Mouse (Mus musculus) kidney, adult 9 months (tissue): ENCODE results near the gene Obscn.

Experiments used
- DNase-seq: peaks from one replicate; pipeline ENCODE4 v3.0.0; 2022

Obscn gene

DNA sequence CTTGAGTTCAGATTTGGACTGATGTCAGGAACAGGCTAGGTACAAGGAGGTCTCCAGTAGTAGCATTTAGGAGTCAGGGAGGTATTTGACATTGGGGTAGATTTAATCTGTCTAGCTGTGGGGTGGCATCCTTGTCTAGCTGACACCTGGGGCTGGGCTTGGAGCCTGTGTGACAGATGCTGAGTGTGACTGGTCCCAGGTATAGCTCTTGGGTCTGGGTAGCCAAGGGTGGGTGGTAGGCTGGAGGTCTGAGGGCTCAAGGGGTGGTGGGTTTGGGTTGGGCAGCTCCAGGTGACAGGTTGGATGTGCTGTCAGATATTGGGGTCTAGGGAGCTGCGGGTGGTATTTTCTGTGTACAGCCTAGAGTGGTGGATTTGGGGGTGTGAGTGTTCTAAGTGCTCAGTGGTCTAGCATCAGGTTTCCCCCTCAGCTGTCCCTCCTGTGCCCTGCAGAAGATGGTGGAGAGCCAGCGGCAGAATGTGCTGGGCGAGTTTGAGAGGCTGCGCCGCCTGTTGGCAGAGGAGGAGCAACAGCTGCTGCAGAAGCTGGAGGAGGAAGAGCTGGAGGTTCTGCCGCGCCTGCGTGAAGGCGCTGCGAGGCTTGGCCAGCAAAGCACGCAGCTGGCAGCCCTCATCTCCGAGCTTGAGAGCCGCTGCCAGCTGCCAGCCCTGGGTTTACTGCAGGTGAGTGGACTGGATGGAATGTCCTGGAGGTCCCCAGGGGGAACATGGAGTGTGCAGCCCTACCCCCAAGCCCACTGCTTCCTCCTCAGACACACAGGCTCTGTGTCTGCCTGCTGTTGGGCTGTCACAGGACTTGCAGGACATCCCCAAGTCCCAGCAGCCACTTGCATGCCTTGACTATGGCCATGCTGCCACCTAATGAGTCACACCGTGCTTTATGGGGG is 154.4 kb downstream of the Obscn start:
- peak; percentile 47 for DNase-seq

DNA sequence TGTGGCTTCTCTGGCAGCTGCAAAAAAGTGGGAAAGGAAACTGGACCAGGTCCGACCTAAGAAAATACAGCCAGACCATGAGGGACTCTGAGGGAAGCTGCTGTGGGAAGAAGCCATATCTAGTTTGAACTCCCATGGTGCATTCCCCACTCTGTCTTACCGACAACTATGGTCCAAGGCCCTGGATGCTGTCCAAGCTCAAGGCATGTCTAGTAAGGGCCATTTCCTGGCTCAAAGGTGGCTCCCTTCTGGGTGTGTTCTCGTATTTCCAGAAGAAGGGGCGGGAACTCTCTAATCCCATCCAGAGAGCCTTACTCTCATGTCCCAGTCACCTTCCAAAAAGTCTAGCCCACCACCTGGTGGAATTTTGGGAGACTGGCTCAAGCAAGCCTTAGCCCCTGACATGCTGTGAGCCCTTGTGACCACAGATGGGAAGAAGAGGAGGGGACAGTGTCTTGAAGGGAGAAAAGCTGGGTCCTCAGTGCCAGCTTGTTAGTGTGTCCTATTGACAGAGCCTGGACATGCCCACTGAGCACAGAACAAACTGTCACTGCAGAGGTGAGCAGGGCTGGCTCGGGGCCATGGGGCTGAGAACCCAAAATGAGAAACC is 155.7 kb downstream of the Obscn start:
- DNase-seq = peak; percentile 83

DNA sequence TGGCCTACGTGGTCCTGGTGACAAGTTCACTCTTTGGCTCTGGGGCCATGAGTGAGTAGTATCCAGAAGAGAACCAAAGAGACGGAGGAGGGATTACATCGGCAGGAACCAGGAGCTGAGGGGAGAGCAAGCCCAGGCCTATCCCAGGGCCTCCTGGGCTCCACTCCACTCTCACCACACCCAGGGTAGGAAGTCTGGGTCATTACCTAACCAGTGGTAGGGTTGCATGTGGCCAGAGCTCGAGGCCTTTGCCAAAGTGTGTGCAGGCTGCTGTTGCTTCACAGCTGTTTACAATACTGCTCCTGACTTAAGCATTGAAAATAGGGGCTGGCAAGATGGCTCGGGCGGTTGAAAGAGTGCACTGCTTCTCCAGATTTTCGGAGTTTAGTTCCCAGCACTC is 156.5 kb downstream of the Obscn start:
- peak; percentile 44 for DNase-seq

DNA sequence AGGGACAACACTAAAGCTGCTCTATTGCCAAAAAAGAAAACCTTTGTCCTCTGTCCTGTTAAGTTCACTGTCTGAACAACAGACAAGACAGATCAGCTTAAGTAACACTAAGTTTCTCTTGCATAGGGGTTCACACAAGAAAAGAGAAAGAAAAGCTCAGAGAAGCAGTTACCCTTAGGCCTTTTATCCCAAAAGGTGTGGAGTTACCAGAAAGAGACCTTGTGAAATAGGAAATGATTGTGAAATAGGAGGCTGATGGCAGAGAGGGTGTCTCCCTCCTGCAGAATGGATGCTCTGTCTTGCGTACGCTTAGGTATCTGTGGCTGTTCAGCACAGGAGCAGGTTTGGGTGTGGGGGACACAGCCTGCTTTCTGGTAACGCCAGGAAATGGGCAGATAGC is 157.0 kb downstream of the Obscn start:
- DNase-seq = peak; percentile 49

DNA sequence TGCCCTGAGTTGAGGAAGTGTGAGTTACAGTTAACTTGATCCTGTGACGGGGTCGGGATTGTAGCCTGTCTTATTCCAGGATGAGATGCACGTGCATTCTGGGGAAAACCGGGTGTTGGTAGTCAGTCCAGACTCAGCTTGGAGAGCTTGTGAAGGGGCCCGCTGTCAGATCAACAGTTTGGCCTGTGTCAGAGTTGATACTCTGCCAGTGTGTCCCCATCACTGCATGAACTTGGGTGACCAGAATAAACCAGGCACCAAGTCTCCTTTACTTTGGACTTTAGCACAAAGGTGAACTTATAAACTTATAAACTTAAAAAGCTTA is 157.5 kb downstream of the Obscn start:
- DNase-seq = peak; percentile 67

DNA sequence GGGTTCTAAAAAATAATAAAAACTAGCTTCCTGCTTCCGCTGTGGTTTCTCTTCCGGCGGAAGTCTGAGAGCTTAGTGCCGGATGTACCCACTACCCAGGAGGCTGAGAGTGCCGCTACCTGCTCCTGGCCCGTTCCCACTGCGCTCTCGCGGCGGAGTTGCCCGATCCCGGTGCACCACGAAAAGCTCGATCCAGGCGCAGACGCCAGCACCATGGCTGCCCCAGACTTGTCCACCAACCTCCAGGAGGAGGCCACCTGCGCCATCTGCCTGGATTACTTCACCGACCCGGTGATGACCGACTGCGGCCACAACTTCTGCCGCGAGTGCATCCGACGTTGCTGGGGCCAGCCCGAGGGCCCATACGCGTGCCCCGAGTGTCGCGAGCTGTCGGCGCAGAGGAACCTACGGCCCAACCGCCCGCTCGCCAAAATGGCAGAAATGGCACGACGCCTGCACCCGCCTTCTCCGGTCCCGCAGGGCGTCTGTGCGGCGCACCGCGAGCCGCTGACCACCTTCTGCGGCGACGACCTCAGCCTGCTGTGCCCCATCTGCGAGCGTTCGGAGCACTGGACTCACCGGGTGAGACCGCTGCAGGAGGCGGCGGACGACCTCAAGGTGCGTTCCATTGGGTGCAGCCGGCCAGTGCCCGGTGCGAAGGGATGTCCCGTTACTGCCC is 158.0 kb downstream of the Obscn start, which contains the start of gene Trim11:
Gene Trim11, plus strand, starts transcription at position 67 of the 679 bp plus-strand sequence.
- DNase-seq = peak; percentile 72

DNA sequence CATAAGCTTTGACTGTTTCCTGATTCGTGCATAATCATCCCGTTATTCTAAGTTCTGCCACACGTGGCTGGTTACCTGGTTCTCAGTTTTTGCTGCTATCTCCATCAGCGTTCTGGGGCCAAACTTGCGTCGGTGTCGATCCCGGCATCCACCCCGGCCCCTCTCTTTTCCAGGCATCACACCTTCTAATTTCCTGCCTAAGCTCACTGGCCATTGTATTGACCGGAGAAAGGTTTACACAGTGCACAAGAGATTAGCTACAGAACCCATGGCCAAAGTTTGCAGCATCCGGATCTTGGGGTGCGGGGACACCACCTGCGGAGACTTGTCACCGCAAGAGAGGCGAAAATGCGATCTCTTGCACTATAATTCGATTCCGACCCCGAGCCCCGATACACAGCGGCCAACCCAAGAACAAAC is 158.6 kb downstream of the Obscn start:
- DNase-seq = no peak

DNA sequence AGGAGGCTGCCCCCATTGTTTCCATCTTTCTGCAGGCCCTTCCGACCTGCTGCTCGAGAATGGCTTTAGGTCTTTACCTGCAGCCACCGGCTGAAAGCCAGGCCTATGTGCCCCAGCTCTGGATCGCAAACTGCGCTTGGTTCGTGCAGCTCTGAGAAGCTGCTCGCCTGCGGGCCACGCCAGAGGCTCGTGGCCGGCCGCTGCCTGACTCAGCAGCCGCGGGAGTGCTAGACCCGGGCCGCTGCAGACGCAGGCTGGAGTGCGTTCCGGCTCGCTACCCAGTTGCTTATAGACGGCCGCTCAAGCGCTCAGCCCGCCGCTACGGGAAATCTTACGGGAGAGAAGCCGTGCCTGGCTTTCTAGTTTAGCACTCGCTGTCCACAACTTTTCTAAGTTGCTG is 159.1 kb downstream of the Obscn start:
- DNase-seq = no peak

DNA sequence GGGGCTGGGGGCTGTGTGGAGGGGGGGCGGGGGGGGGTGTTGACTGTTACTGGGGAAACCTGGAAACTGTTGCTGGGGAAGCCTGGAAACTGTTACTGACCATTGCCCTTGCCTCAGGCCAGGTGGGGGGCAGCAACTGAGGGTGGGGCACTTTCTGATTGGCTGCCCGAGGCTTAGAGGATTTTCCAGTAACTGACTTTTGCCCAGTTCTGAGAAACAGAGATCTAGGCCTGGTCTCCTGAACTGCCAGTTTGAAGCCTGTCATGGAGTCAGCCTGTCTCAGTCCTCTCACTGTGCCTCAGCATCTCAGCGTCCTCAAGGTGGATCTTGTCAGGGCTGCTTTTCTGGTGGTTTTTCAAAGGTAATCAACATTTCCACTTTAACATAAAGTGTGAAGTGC is 161.8 kb downstream of the Obscn start:
- DNase-seq = peak; percentile 61

DNA sequence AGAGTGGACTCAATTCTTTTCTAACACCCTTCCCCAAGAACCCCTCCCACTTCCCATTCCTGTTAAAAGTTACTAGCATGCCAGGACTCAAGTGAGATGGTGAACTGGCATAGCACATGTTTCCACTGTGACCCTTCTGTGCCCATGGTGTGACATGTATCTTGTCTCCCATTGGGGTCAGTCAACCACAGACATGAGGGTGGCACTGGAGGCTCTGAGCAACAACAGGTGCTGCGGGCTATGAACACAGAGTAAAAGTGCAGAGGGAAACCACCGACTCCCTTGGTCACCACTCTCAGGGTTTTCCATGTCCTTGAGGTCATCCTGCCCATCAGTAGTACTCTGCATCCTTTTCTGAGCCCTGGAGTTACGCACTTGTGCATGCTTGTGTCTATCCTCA is 164.4 kb downstream of the Obscn start:
- DNase-seq = no peak

DNA sequence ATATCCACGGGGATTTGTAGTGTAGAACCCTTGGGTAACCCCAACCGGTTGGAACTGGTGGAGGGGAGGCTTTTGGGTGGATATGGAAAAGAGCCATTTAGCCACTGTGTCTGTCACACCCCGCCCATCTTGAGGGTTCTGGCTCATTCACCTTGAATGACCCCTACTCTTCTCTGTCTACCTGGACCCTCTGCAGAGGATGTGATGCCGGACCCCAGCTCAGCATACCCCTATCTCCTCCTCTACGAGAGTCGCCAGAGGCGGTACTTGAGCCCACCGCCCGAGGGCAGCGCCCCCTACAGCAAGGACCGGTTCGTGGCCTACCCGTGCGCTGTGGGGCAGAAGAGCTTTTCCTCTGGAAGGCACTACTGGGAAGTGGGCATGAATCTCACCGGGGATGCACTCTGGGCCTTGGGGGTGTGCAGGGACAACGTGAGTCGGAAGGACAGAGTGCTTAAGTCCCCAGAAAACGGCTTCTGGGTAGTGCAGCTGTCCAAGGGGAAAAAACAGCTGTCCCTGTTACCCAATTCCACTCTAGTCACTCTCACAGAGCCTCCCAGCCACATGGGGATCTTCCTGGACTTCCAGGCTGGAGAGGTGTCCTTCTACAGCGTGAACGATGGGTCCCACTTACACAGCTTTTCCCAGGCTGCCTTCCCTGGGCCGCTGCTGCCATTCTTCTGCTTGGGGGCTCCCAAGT is 165.2 kb downstream of the Obscn start:
- no peak for DNase-seq

DNA sequence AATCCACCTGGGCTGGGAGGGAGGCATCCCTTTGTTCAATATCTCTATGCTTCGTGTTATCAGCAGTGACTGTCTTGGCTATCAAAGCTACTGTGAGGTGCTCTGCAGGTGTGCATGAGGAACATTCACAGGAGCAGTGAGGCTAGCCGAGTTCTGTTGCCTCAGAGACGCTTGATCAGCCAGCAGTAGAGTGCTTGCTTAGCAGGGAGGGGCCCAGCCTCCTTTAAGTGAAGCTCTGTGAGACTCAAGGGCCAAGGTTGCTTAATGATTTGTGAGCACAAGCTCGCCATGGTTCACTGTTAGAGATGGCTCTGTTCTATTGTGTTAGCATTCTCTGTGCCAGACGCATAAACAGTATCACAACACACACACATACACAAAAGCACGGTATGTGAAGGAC is 166.5 kb downstream of the Obscn start:
- peak; percentile 82 for DNase-seq

DNA sequence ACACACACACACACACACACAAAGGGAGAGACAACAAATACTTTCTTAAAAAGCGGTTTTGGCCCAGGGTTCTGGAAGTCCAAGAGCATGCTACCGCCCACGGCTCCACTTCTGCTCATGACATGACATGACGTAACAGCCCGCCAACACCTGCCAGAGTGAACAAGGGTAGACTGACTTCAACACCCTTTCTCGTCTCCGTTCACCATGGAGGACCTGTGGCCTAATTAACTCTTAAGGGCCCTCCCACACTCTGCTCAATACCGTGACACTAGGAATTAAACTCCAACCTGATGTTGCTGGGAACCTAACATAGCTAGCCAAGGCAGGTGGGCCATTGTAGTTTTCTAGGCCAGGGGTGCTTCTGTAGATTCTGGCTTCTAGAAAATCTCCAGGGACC is 167.2 kb downstream of the Obscn start:
- peak; percentile 62 for DNase-seq

DNA sequence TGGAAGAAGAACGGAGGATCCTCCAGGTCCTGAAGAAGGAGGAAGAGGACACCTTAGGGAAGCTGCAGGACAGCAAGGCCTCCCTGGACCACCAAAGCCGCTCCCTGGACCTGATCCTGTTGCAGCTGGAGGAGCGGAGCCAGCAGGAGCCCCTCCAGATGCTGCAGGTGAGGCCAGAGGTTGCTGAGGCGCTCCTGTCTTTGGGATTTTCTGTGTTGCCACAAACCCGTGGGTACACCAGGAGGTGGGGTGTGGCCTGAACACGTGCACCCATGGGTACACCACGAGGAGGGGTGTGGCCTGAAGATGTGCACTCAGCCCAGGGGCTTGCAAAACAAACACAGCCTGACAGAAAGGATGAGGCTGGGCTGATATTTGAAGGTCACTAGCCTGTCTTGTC is 167.7 kb downstream of the Obscn start:
- DNase-seq = no peak

DNA sequence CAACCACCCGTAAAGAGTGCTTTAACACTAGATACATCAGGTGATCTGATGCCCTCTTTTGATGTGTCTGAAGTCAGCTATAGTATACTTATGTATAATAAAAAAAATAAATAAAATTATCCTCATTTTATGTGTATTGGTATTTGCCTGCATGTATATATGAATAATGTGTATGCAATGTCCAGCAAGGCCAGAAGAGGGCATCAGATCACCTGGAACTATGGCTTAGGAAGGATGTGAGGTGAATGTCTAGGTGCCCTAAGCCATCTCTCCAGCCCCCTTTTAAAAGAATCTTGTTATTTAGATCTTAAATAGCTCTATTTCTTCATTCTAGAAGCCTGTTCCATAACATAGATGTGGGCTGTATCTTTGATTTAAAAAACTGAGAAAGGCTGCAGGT is 168.9 kb downstream of the Obscn start:
- peak; percentile 68 for DNase-seq

DNA sequence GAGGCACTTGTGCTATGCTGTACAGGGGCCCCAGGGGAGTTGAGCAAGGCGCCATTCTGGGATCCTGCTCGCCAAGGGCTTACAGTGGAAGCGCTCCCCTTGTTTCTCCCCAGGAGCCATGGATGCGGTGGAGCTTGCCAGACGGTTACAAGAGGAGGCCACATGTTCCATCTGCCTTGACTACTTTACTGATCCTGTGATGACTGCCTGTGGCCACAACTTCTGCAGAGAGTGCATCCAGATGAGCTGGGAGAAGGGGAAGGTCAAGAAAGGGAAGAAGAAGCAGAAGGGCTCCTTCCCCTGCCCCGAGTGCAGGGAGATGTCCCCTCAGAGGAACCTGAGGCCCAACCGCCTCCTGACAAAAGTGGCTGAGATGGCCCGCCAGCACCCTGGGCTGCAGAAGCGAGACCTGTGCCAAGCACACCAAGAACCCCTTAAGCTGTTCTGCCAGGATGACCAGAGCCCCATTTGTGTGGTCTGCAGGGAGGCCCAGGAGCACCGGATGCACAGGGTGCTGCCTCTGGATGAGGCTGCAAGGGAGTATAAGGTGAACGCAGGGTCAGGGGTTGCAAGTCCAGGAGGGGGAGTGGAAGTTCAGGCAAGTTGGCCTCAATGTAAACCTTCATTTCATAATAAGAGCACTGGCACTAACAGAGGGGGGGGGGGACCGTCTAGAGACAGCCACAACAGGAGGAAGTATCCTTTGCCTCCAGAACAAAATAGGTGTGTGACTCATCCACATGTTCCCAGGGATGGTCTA is 171.0 kb downstream of the Obscn start:
- DNase-seq = no peak

DNA sequence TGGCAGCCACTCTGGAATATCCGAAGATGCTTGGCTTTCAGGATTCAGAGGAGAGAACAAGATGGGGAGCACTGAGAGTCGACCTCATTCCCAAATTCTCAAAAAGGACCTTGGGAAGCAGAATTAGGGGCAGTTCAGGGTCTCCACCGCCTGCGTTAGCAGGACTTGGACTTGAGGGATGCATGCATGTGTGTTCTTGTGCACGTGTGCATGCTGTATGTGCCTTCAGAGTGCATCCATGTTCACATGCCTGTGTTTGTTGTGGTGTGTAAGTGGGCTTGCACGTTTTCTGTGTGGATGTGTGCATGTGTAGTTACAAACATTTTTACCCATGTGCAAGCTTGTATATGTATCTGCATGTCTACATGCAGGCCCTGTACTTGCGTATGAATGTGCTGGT is 172.0 kb downstream of the Obscn start:
- no peak for DNase-seq

DNA sequence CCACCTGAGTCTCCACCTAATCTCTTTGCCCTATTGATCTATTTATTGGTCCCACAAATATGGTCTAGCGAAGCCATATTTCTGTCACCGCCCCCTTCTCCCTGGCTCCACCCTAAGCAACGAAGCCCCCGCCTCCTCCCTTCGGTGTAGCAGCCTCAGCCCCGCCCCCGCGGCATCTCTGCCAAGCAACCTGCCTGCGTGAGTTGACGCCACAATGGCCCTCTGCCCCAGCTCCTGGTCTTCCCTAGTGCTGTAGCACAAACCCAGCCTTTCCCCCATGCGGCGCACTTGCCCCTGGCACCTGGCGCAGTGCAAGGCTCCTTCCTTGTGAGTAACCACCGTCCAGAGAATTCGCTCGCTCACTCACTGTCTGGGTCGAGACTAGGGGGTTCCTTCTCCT is 172.7 kb downstream of the Obscn start:
- peak; percentile 74 for DNase-seq

DNA sequence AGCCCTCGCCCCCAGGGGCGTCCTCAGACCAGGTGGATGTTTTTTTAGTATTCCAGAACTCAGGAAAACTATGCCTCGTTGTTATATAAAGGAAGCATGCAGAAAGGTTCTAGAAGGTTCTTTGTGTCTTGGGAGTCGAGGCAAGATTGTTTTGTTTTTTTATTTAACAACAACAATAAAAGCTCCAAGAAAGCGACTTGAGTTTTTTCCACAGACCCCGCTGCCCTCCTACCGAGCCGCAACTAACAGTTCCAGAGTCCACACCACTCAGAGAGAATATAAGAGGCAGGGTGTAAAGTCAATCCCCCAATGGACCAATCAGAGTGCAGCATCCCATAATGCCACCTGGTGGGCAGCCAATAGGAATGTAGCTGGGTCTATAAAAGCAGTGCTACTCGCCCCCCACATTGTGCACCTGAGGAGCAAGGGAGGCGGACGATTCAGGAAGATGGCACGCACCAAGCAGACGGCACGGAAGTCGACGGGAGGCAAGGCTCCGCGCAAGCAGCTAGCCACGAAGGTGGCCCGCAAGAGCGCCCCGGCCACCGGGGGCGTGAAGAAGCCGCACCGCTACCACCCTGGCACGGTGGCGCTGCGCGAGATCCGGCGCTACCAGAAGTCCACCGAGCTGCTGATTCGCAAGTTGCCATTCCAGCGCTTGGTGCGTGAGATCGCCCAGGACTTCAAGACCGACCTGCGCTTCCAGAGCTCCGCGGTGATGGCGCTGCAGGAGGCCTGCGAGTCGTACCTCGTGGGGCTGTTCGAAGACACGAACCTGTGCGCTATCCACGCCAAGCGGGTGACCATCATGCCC is 174.6 kb downstream of the Obscn start:
- no peak for DNase-seq

DNA sequence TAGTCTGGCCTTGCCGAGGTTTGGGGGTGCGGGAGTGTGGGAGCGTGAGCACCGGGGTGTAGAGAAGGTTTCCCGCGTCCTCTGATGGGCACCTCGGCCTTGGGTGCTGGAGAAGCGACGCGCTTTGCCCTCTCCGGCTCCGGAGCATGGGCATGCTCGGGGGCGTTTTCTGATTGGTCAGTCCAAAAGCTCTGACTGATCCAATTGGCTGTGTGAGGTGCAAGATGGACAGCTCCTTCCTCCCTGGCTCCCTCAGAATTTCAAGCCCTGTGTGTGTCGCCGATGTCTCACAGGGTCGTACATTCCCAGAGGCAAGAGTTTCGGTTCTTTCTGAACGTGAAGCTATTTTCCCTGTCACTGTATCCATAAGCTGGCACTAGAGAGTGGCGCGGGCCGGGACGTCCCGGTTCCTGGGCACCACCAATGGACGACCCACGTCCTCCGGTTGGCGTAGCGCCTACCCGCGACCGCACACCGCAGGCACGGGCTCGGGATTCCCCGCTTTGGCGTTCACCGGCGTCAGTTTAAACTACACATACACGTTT is 176.2 kb downstream of the Obscn start:
- DNase-seq = peak; percentile 89

DNA sequence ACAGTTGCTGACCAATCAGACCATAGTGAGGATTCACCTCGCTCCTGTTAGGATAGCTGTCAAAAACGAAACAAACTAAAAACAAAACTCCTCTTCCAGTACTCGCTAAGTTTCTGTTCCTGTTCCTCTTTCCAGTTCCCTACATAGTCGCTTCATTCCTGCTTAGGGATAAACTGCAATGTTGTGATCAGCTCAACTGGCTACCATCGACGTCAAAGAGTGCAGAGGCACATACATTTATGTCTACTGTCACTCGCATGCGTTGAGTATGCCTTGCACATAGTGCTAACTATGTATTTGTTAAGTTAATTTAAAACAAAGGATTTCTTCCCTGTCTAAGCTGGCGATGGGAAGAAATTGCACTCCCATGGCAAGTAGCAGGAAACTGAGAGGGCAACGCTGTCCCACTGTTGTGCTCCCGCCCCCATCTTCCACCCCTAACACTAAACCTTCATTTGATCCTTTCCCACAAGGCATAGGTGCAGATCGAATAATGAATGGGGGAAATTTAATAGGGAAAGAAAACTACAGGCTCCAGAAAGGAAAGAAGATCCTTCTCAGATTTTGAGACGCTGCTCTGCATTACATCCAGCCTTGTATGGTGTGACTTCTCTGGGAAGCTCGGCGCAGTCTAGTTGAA is 176.9 kb downstream of the Obscn start:
- no peak for DNase-seq
